Mouse (Mus musculus): Measurements from ENCODE around the gene Reep6. TPM values are rescaled to one million over a fixed set of nuclear protein-coding genes. Genes with fewer than 3 reads are reported as not detected.
A peak's percentile ranks its signal among the peaks of the same experiment; 100 is the strongest.

The Reep6 gene
- total RNA-seq, 2 experiments from 2014 or later: 10.3 to 10.9 TPM

DNA sequence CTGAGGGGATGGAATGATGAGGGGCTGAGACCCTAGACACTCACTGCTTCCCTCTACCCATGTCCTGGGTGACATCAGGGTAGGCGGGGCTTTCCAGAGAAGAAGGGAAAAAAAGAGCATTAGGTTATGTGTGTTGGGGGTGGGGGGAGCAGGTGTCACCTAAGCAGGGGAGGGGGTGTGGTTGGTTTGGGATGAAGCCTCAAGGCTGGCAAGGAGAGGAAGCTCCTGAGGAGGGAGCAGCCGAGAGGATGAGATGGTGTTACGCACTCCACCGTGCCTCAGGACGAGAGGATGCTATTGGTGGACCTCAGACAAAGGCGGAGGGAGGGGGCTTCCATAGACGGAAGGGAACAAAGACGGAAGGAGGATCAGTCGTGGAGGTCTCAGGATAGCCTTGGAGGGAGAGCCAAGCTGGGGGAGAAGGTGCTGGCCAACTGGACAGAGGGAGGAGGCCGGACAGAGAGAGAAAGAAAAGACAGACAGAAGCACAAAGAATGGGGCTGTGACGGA, 29.0 kb upstream of the Reep6 start:
- DNase-seq (ENCODE audit: low spot score in 2 of 2): no peak

DNA sequence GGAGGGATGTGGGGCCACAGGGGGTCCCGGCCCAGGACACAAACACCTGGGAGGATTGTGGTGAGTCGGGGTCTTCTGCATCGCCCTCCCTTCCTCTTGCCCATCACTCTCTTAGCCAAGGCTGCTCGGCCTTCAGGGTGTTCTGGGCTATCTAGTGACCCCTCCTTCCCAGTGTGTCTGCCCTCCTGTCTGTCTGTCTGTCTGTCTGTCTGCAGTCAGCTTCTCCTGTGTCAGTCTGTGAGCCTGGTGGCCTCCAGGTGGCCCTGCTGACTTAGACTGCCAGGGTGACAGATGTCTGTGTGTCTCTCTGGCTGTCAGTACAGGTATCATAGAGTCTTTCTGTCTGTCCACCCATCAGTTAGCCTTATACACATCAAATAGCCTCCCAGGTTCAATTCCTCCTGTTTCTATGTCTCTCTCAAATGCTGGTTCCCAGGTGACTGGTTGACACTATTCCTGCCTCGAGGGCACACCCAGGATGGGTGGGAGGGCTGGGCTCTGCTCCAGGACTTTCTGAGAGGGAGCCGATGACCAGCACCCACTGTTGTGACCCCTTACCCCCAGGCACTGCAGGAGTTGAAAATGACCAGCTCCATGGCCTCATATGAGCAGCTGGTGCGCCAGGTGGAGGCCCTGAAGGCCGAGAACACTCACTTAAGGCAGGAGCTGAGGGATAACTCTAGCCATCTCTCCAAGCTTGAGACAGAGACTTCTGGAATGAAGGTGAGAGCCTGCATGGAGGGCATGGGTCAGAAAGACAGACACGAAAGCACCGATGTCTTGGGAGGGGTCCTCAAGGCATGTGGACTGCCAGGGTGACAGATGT, 28.3 kb upstream of the Reep6 start:
- DNase-seq (ENCODE audit: low spot score in 2 of 2): no peak

DNA sequence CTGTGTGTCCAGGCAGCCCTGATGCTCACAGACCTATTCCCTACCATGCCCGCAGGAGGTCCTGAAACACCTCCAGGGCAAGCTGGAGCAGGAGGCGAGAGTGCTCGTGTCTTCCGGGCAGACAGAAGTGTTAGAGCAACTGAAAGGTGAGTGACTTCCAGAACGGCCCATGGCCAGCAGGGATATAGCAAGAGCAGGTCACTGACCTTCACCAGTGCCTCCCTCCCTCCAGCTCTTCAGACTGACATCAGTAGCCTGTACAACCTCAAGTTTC, 27.7 kb upstream of the Reep6 start:
- no peak for DNase-seq (ENCODE audit: low spot score in 2 of 2)

DNA sequence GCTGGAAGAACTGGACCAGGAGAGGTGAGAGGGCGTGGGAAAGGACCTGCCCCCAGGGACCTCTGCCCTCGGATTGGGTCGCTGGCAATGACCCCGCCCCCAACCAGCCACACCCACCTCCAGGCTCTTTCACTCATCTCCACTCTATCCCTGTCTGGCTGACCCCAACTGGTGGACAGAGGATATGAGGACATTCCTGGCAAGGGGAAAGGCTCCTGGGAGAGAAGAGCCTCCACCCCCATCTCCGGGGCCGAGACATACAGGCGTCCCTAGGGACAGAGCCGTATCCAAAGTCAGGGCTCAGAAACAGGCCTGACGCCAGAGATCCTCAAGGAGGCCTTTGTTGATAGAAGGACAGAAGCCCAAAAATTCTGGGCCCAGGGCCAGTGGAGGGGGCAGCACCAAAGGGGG, 27.3 kb upstream of the Reep6 start:
- peak in 1 of 2 experiments; percentile 68 for DNase-seq (ENCODE audit: low spot score in 2 of 2)

DNA sequence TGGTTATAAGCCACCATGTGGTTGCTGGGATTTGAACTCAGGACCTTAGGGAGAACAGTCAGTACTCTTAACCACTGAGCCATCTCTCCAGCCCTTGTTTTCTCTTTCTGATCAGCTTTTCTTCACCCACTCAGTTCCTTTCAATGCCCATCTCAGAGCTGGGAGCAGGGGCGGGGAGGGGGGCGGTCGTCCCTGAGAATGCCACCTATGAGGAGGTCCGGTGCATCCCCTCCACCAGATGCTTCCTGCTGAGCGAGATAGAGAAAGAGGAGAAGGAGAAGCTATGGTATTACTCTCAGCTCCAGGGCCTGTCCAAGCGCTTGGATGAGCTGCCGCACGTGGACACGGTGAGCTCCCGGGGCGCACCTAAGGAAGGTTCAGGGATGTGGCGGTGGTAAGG, 25.3 kb upstream of the Reep6 start:
- DNase-seq (ENCODE audit: low spot score in 2 of 2): no peak

DNA sequence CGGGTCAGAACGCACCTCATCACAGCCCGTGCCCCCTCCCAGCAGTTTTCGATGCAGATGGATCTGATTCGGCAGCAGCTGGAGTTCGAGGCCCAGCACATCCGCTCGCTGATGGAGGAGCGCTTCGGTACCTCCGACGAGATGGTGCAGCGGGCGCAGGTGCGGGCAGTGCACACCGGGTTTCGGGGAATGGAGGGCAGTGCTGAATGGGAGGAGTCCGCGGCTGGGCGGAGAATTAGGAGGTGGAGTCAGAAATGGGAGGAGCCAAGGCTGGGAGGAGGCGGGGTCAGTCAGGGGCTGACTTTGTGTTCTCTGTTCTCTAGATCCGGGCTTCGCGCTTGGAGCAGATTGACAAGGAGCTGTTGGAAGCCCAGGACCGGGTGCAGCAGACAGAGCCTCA, 24.9 kb upstream of the Reep6 start:
- no peak for DNase-seq (ENCODE audit: low spot score in 2 of 2)

DNA sequence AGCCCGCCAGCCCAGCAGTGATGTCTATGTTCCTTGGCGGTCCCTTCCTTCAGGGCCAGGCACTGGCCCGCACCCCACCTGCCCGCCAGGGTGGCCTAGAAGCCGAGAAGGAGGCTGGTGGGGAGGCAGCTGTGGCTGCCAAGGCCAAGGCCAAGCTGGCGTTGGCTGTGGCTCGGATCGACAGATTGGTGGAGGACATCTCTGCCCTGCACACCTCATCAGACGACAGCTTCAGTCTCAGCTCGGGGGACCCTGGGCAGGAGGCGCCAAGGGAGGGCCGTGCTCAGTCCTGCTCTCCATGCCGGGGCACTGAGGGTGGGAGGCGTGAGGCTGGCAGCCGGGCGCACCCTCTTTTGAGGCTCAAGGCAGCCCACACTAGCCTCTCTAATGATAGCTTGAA, 18.2 kb upstream of the Reep6 start:
- DNase-seq (ENCODE audit: low spot score in 2 of 2): no peak

DNA sequence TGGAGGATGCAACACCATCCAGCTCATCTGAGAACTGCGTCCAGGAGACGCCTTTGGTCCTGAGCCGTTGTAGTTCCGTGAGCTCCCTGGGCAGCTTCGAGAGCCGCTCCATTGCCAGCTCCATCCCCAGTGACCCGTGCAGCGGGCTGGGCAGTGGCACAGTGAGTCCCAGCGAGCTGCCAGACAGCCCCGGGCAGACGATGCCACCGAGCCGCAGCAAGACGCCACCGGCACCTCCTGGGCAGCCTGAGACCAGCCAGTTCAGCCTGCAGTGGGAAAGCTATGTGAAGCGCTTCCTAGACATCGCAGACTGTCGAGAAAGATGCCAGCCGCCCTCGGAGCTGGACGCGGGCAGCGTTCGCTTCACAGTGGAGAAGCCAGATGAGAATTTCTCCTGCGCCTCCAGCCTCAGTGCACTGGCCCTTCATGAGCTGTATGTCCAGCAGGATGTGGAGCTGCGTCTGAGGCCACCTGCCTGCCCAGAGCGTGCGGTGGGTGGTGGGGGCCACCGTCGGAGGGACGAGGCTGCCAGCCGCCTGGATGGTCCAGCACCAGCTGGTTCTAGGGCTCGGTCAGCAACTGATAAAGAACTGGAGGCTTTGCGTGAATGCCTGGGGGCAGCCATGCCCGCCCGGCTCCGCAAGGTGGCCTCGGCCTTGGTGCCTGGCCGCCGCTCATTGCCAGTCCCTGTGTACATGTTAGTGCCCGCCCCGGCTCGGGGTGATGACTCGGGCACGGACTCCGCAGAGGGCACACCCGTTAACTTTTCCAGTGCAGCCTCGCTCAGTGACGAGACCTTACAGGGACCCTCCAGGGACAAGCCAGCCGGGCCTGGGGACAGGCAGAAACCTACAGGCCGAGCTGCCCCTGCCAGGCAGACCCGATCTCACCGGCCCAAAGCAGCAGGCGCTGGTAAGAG, 16.9 kb upstream of the Reep6 start:
- no peak for DNase-seq (ENCODE audit: low spot score in 2 of 2)

DNA sequence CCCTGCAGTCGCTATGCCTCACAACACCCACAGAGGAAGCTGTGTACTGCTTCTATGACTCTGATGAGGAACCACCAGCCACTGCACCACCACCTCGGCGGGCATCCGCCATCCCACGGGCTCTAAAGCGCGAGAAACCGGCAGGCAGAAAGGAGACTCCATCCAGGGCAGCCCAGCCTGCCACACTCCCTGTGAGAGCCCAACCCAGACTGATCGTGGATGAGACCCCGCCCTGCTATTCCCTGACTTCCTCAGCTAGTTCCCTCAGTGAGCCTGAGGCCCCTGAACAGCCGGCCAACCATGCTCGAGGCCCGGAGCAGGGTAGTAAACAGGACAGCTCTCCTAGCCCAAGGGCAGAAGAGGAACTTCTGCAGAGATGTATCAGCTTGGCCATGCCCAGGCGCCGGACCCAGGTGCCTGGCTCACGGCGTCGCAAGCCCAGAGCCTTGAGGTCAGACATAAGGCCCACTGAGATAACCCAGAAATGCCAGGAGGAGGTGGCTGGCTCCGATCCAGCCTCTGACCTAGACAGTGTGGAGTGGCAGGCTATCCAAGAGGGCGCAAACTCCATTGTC, 16.0 kb upstream of the Reep6 start:
- DNase-seq (ENCODE audit: low spot score in 2 of 2): no peak

DNA sequence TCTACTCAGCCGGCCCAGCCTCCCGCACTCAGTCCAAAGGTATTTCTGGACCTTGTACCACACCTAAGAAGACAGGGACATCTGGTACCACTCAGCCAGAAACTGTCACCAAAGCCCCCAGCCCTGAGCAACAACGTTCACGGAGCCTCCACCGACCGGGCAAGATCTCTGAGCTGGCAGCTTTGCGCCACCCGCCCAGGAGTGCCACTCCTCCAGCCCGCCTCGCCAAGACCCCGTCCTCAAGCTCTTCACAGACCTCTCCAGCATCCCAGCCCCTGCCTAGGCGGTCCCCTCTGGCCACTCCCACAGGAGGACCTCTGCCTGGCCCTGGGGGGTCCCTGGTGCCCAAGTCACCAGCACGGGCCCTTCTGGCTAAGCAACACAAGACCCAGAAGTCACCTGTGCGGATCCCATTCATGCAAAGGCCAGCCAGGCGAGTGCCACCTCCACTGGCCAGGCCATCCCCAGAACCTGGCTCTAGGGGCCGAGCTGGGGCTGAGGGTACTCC, 15.2 kb upstream of the Reep6 start:
- no peak for DNase-seq (ENCODE audit: low spot score in 2 of 2)

DNA sequence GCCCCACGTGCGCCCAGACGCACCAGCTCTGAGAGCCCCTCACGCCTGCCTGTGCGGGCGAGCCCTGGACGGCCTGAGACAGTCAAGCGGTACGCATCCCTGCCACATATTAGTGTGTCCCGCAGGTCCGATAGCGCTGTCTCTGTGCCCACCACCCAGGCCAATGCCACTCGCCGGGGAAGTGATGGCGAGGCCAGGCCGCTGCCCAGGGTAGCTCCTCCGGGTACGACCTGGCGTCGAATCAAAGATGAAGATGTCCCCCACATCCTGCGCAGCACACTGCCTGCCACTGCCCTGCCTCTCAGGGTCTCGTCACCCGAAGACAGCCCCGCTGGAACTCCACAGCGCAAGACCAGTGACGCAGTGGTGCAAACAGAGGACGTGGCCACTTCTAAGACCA, 14.4 kb upstream of the Reep6 start:
- no peak for DNase-seq (ENCODE audit: low spot score in 2 of 2)

DNA sequence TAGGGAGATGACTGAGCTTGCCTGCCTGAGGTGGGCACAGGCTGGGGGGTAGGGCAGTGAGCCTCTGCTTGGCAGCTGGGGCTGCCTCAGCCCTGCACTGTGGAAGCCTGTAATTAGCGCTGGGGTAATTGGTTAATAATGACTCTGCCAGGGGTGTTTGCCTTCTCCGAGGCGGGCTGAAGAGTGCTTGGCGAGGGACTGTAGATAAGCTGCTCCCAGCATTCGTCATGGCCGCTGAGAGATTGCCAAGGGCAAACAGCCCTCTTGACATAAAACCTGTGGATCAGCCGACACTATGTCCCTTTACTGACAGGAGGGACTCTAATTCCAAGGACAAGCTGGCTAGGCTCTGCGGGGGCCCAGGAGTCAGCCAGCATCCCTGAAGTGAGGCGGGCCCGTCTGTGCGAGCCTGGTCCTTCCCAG, 13.4 kb upstream of the Reep6 start:
- DNase-seq (ENCODE audit: low spot score in 2 of 2): no peak

DNA sequence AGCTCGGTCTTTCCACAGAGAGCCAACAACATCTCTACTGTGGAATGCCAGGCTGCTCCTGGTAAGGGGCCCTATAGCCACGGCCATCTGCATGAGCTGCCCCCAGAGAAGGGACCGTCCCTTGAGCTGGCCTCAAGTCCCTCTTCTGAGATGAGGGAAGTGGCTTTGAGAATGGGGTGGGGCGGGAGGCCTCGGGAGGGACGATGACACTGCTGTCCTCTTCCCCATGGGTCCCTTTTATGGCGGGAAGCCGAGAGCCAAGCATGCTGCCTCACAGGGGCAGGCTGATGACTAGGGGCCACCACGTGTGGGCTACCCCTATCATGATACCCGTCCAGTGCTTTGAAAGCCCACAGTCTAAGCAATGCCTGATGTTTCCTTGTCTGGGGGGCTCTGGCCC, 12.7 kb upstream of the Reep6 start:
- DNase-seq (ENCODE audit: low spot score in 2 of 2): no peak

DNA sequence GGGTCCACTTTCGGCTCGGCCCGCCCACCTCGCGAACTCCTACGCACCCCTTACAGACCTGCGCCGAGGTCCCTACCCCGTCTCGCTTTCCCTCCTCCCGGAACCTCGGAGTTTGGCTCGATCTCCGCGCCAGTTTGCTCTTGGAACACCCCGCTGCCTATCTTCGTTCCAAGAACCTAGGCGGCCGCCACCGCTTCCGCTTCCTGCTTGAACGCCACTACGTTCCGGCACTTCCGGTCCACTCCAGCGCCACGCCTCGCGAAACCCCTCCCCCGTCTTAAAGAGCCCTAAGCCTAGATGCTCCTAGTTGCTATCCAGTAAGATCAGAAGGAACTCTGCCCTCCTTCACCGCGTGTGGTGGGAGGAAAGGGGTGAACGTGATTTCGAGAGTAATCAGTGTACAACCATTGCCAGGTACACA, 9.4 kb upstream of the Reep6 start, which contains the start of gene 2310011J03Rik:
TSS of gene 2310011J03Rik (minus strand) at position 198 of the 421 bp plus-strand sequence.
- DNase-seq (ENCODE audit: low spot score in 2 of 2): peak; percentile 91 to 95

DNA sequence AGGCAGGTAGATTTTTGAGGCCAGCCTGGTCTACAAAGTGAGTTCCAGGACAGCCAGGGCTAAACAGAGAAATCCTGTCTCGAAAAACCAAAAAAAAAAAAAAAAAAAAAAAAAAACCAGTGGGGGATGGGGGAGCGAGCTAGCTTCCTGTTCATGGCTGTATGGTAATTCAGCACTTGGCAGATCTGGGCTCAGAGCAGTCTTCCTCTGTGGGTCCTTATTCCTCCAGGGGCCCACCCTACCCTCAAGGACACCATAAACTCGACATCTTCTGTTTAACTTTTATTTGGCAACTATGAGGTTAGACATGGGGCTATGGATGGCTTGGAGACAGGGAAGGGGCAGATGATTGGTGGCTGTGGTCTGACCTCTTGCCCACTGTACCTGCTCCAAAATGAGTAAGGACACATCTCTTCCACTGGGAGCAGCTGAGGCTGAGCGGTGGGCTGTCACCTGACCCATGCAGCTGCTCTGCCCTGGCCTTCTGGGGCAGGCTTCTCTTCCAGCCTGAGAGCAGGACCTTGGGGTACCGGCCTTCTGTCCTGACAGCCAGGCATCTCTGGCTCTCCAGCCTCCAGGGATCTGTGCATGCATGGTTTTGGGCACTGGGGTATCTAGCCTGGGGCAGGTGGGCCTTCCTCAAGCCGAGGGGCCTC, 8.6 kb upstream of the Reep6 start:
- DNase-seq (ENCODE audit: low spot score in 2 of 2): no peak

DNA sequence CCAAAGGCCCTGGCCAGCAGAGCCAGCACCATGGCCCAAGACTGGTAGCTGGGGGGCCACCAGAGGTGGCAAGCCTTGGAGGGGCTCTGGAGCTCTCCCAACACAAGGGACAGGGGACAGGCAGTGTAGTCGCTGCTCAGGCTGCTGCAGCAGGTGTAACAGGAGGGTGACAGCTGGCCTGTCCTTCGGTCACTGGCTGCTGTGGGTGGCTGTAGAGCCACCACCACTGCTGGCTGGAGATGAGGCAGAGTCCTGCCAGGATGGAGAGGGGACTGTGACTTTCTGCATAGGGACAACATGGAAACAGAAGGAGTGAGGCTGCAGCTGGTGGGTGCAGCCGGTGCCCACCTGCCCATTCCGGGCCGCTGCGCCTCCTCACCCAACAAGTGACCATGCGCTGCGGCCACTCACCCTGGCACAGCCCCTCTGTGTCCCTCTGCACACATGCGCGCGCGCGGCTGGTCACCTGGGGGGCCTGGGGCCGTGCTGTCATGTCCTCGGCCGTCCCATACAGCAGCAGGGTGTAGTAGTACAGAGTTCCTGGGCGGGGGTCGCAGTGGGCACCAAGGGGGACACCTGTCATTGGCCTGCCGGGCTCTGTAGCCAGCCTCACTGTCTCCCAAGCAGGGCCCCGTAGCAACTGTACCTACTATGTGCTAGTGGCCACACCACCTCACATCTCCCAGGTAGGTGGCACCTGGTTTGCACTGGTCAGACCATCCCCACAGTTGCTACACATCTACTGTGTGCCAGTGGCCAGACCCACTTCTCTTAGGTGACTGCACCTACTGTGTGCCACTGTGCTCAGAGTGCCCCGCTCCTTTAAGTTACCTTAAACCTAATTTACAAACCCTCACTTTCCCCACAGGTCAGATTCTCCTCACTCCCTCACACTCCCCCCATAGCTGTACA, 7.8 kb upstream of the Reep6 start:
- no peak for DNase-seq (ENCODE audit: low spot score in 2 of 2)

DNA sequence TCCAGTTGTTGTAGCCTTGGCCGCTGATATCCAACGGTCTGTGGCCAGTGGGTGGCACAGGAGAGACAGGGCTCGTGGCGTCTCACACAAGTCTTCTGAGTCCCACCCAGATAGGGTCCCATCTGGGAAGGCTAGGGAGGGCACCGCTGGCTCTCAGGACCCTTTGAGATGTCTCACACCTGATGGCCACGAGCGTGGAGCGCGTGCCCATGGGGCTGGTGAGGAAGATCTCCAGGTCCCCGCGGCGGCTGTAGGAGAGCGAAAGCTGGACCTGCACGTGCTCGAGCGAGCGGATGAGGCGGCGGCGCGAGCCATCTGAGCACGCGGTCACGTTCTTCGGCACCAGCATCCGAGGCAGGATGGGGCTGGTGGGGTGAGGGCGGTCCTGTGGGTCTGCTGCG, 6.9 kb upstream of the Reep6 start:
- DNase-seq (ENCODE audit: low spot score in 2 of 2): no peak

DNA sequence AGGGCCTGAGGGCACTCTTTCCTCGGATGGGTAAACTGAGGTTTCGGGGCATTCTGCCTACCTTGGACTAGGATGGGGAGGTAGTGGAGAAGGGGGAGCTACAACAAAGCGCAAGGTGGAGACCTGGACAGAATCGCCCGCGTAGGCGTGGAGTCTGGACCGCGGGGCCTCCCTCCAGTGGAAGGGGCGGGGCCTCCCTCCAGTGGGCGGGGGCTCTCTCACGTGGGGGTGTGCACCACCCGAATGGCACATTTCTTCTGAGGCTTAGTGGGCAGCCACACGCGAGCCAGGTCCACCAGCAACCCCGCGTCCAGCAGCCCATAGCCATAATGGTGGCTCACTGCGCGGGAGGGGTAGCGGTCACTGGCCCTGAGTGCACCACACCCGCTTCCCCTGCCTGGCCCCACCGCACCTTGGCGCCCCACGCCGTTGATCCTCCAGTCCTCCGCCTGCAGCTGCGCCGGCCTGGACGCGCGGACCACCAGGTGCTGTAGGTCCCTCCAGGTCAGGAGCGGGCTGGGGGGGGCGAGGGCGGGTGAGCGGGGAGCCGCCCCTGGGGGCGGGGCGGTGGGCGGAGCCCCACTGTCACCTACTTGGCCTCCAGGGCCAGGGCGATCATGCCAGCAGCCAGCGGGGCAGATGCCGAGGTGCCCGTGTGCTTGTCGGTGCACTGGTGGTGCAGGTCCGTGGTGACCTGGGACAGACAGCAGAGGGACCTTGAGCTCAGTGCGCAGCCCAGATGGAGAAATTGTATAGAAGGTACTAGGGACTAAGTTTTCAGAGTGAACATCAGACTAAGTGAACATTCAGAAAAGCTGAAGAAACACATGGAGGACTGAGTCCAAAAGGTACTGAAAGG, 6.3 kb upstream of the Reep6 start:
- DNase-seq (ENCODE audit: low spot score in 2 of 2): no peak

Data from layer of hippocampus, adult 18-20 months (tissue).